Mouse (Mus musculus): ENCODE results near the gene Col7a1.

The Col7a1 gene

GRCm38 (mm10) chr9:108987704-108988350 is 34.4 kb downstream of the Col7a1 start:
- DNase-seq = no peak

DNA sequence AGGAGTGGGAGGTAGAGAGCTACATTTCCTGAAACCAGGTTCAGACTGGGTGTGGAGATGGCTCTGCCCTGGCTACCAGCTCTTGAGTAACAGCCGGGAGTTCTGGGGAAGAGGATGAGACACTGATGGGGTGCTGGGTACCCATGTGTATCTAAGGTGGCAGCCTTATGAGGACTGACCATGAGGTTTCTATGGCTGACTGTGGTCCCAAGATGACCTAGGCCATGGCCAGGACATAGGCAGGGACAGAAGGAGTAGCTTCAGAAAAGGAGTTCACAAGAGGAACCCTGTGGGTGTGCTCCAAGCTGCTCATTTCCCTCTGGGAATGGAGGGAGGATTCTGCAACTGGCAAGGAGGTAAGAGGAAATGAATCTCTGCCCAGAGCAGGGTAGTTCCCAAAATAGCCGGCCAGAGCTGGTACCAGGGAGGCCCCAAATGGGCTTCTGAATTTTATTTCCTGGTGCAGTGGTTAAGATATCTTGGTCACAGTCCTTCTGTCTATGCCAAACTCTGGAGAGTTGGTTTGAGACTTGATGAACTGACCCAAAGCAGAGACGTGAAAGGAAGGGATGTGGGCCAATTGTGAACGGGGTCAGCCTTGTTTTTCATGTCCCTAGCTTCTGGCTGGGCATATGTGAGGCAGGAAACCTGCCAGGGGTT is 36.5 kb downstream of the Col7a1 start:
- DNase-seq = no peak

DNA sequence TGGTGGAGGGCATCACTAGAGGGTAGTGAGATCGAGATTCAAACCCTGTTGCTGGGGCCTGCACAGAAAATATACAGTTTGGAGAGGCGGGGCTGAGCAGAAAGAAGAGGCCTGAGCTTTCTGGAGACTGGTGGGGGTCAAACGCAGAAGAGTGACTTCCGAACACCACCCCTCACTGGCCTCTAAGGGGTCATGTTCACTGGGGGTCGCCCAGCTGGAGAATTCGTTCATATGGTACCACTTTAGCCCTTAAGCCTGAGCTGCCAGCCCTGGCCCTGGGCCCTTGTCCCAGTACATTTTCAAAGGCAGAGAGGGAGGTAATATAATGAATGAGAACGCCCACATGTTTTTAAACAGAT is 37.1 kb downstream of the Col7a1 start:
- no peak for DNase-seq

GRCm38 (mm10) chr9:108991428-108992084 is 38.2 kb downstream of the Col7a1 start, which contains the start of gene Pfkfb4:
Gene Pfkfb4 (plus strand): TSS chr9:108991778.
- DNase-seq = peak; percentile 89

DNA sequence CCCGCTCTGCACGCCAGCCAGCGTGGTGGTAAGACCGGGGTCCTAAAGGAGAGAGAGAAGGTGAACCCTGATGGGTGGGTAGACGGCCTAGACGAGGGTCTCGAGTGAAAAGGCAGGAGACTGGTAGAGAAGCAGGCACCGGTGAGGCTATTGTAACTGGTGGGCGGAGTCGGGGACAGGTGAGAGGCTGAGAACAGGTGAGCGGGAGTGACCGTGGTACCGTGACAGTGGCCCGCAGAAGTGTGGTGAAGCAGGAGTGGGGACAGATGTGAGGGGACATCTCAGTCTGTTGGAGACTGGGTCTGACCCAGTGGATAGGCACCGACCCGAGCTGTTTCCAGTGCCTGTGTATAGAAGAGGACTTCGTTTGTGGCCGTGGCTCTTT is 38.7 kb downstream of the Col7a1 start:
- no peak for DNase-seq

DNA sequence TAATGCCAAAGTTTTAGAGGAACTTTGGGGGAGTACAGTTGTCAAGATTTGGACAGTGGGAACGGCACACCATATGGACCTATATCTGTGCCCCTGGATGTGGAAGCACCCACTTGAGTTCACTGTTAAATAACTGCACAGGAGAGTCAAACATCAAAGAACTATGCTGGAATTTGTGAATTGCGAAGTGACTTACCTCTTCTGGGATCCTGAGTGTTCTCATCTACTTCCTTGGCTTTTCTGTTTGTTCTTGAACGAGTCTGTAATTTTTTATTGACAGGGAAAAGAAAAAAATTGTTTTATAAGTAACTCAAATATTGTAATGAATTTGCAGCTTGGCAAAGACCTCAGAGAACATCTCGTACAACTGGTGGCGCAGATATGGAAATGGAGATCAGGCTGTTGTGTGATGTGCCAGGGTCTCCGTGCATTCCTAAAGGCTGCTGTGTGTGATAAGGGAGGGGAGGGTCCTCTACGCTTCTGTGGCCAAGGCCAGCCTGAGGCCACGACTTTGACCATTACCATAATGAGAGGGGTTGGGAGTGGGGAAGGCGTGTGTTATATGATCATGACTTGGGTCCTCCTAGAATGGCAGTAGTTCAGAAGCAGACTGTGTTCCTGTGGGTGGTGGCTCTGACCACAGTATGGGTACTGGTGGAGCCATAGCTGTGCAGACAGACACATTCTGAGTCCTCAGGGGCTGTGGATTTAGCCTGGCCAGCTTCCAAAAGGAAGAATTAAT is 39.4 kb downstream of the Col7a1 start:
- no peak for DNase-seq

- no peak for DNase-seq
Observed at GRCm38 (mm10) chr9:108996411-108996810, 43.0 kb downstream of the Col7a1 start.

- no peak for DNase-seq
Observed at GRCm38 (mm10) chr9:108998287-108999166, 45.1 kb downstream of the Col7a1 start.

DNA sequence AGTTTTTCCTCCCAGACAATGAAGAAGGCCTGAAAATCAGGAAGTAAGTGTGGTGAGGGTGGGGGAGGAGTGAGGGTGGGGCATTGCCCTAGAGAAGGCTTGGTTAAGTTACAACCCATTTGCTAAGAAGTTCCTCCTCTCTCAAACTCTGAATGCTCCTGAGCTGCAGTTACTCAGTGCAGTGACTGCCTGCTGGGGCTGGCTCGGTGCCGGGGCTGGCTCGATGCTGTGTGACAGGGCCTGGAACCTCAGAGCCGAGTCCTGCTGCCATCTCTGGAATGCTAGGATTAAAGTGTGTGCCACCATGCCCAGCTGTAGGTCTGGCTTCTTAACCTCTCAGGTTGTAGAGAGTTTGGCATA is 45.8 kb downstream of the Col7a1 start:
- DNase-seq = no peak

- peak; percentile 62 for DNase-seq
Observed at GRCm38 (mm10) chr9:109000726-109001125, 47.3 kb downstream of the Col7a1 start.

DNA sequence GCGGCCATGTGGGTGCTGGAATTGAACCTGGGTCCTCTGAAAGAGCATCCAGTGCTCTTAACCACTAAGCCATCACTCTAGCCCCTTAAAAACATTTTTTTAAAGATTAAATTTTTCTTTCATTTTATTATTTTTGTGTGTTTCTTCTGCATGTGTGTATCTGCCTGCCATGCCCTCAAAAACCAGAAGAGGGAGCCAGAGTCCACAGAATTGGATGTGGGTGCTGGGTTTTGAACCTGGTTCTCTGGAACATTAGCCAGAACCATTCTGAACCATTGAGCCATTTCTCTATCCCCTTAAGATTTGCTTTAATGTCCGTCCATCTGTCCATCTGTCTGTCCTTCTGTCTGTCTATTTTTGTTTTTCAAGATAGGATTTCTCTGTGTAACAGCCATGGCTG is 49.8 kb downstream of the Col7a1 start:
- DNase-seq = no peak

GRCm38 (mm10) chr9:109007025-109007780 is 53.8 kb downstream of the Col7a1 start:
- no peak for DNase-seq

- no peak for DNase-seq
Observed at GRCm38 (mm10) chr9:109008081-109008480, 54.7 kb downstream of the Col7a1 start.

DNA sequence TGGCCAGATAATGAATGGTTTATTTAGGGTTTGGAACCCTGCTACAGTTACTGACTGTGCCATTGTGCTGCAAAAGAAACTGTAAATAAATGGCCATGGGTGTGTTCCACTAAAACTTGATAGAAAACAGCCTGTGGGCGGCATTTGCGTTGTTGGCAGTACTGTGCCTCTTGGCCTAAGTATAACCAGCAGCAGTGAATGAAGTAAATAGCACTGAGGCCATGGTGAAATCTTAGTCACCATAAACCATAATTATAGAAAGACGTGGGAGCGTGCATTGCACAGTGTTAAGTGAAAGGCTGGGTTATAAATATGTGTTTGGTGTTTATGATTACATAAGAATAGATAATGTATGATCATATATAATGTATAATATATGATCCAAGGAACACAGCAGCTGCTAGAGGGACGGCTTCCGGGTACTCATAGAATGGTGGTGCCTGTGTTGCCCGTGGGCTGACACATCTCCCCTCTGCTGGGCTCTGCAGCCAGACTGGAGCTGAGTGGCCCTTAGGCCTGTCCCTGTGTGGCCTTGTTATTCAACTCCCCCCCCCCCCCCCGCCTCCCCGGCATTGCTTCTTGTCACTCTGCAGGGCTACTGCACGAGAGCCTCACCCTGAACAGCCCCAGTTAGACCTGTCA is 55.7 kb downstream of the Col7a1 start:
- no peak for DNase-seq

DNA sequence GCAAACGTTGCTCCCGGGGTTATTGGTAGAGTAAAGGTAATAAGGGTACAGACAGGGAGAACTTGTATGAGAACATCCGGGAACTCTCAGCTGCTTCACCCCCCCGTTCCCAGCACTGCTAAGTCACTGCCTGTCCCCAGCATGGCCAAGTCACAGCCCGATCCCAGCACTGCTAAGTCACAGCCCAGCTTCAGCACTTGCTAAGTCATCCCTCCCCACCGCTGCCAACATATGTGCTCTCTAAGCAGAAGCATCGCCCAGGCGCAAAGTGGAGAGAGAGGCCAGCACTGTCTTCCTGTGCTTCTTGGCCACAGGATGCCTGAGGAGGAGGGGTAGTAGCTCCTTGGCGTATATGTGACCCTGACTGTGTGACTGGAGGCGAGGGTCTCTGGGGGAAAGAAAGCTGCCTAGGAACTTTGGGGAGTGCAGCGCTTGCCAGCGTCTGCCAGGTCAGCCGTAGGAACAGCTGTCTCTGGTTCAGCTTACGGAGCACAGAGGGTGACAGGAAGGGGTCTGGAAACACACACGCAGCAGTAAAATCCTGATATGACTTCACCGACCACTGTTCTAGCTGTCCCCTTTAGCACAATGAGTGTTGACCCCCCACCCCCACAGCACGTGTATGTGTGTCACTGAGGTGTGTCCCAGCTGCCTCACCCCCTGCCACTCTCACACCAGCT is 56.4 kb downstream of the Col7a1 start:
- DNase-seq = no peak

GRCm38 (mm10) chr9:109010316-109010690 is 56.9 kb downstream of the Col7a1 start:
- no peak for DNase-seq

DNA sequence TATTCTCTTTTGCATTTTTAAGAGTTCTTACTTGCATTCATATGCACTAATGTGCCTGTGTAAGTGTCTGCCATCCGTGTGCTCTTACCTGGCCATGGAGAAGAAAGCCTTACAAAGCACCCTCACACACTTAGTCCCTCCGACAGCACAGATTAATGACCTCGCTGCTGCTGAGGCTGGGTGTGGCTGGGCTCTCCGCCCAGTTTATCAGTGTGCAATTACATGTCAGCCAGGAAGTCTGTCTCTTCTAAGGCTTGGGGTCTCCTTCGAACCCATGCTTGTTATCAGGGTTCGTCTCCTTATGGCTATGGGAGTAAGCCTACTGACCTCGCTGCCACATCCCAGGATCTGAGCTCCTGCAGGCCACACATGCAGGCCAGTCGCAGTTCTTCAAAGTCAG is 62.0 kb downstream of the Col7a1 start:
- DNase-seq = no peak

- DNase-seq = no peak
Observed at GRCm38 (mm10) chr9:109016973-109017604, 63.7 kb downstream of the Col7a1 start.

GRCm38 (mm10) chr9:109021428-109021827 is 68.0 kb downstream of the Col7a1 start:
- no peak for DNase-seq

Data from cerebellum, adult 8-10 months (tissue).